Mouse (Mus musculus): ENCODE measurements at regions not wholly inside any gene's neighbourhood (a gene's known extent, or its start where the extent isn't known, plus 50 kb on each side); places are given as distances from the start of the nearest gene placed in this dataset.

GRCm38 (mm10) chr9:116338093-116338728 is 163.1 kb upstream of the Tgfbr2 start:
- Histone ChIP-seq H3K4me3 (replicated peaks; ENCODE audit: low read depth, low read length) (no peak overlapping the region), H3K36me3 (ENCODE audit: insufficient read depth, low read length) (no peaks in the 10 kb centered on the region), H3K4me2 (ENCODE audit: low read length) (no peak overlapping the region), H3K4me1 (replicated peaks; ENCODE audit: insufficient read depth, low read length) (no peaks in the 10 kb centered on the region), H3K27me3 (ENCODE audit: insufficient read depth, low read length) (no peaks in the 10 kb centered on the region), H3K27ac (no peak overlapping the region), H3K9ac (ENCODE audit: low read depth, low read length) (no peak overlapping the region), H3K9me3 (replicated peaks; ENCODE audit: low read length) (no peaks in the 10 kb centered on the region)
- peak; percentile 59 for DNase-seq (ENCODE audit: low spot score)
- TF ChIP-seq CTCF (IDR thresholded peaks at IDR 0.05; ENCODE audit: low read depth): no peak
- no peak for ATAC-seq (replicated peaks; ENCODE audit: low FRiP score, low read depth)
- WGBS: 59% methylated on average over 5 of the region's 5 CpGs

GRCm38 (mm10) chr9:116337446-116338010 is 162.4 kb upstream of the Tgfbr2 start:
- no peak for ATAC-seq (replicated peaks; ENCODE audit: low FRiP score, low read depth)
- no peak for DNase-seq (ENCODE audit: low spot score)
- Histone ChIP-seq H3K27ac (no peak overlapping the region), H3K4me2 (ENCODE audit: low read length) (no peak overlapping the region), H3K9me3 (replicated peaks; ENCODE audit: low read length) (no peaks in the 10 kb centered on the region), H3K9ac (ENCODE audit: low read depth, low read length) (no peak overlapping the region), H3K36me3 (ENCODE audit: insufficient read depth, low read length) (no peaks in the 10 kb centered on the region), H3K4me1 (replicated peaks; ENCODE audit: insufficient read depth, low read length) (no peaks in the 10 kb centered on the region), H3K4me3 (replicated peaks; ENCODE audit: low read depth, low read length) (no peak overlapping the region), H3K27me3 (ENCODE audit: insufficient read depth, low read length) (no peaks in the 10 kb centered on the region)
- no peak for TF ChIP-seq CTCF (IDR thresholded peaks at IDR 0.05; ENCODE audit: low read depth)
- WGBS: 91% methylated on average over 8 of the region's 8 CpGs

DNA sequence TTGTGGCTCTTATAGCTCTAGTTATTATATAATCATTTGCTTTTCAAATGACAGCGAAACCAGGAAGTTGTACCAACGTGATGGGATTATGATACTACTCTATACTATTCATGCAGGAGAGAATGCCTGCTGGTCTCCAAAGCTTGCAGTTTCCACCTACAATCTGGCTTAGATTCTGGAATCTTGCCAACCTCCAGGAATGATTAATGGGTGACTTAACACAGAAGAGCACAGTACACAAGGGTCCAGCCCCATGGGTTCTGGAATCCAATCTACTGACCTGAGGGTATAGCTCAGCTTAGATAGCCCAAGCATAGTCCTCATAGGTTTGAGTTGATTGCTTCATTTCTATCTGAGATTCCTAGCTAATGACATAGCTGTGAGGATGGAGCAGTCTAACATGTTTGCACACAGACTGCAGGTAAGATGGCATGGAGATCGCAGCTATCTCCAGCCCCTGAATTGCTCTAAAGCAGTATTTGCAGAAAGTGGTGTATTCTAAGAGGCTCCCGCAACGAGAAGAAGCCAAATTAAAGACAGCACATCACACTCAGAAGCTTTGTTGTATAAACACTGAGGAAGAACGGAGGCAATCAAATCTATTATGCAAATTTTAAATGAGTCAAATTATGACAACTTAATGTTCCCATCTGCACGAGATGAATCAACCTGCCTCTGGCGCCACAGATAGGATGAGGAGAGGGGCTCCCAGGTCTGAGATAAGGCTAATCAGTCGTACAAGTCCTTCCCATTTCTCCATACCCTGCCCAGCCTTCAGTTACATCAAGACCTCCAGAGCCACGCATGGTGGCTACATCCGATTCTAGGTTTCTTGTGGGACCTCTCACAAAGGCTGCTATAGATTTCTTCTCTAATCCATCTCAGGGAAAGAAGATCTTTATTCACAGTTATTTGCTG is 160.7 kb upstream of the Tgfbr2 start:
- H3K36me3 ChIP-seq (ENCODE audit: insufficient read depth, low read length): no peaks in the 10 kb centered on the region
- DNase-seq (ENCODE audit: low spot score) (no peak), ATAC-seq (replicated peaks; ENCODE audit: low FRiP score, low read depth) (no peak)
- H3K4me2 ChIP-seq (ENCODE audit: low read length): no peak overlapping the region
- H3K27ac ChIP-seq: no peak overlapping the region
- whole genome bisulfite sequencing: 87% methylated on average over 11 of the region's 11 CpGs
- TF ChIP-seq CTCF (IDR thresholded peaks at IDR 0.05; ENCODE audit: low read depth): no peak
- H3K9ac ChIP-seq (ENCODE audit: low read depth, low read length): no peak overlapping the region
- no peaks in the 10 kb centered on the region for H3K27me3 ChIP-seq (ENCODE audit: insufficient read depth, low read length)
- H3K4me1 ChIP-seq (replicated peaks; ENCODE audit: insufficient read depth, low read length): no peaks in the 10 kb centered on the region
- no peaks in the 10 kb centered on the region for H3K9me3 ChIP-seq (replicated peaks; ENCODE audit: low read length)
- no peak overlapping the region for H3K4me3 ChIP-seq (replicated peaks; ENCODE audit: low read depth, low read length)

- Histone ChIP-seq H3K9me3 (replicated peaks; ENCODE audit: low read length) (no peaks in the 10 kb centered on the region), H3K9ac (ENCODE audit: low read depth, low read length) (no peak overlapping the region), H3K36me3 (ENCODE audit: insufficient read depth, low read length) (no peaks in the 10 kb centered on the region), H3K27me3 (ENCODE audit: insufficient read depth, low read length) (no peaks in the 10 kb centered on the region), H3K4me1 (replicated peaks; ENCODE audit: insufficient read depth, low read length) (no peaks in the 10 kb centered on the region), H3K4me3 (replicated peaks; ENCODE audit: low read depth, low read length) (no peak overlapping the region), H3K27ac (no peak overlapping the region), H3K4me2 (ENCODE audit: low read length) (no peak overlapping the region)
- no peak for ATAC-seq (replicated peaks; ENCODE audit: low FRiP score, low read depth)
- DNase-seq (ENCODE audit: low spot score): no peak
- 59% methylated on average over 6 of the region's 6 CpGs for WGBS
- TF ChIP-seq CTCF (IDR thresholded peaks at IDR 0.05; ENCODE audit: low read depth): no peak
Measured at GRCm38 (mm10) chr9:116333956-116334463, 158.8 kb upstream of the Tgfbr2 start.

GRCm38 (mm10) chr9:116332485-116333118 is 157.4 kb upstream of the Tgfbr2 start:
- WGBS: 77% methylated on average over 5 of the region's 5 CpGs
- no peak for TF ChIP-seq CTCF (IDR thresholded peaks at IDR 0.05; ENCODE audit: low read depth)
- H3K9ac ChIP-seq (ENCODE audit: low read depth, low read length): no peak overlapping the region
- no peak for DNase-seq (ENCODE audit: low spot score)
- H3K27me3 ChIP-seq (ENCODE audit: insufficient read depth, low read length): no peaks in the 10 kb centered on the region
- ATAC-seq (replicated peaks; ENCODE audit: low FRiP score, low read depth): no peak
- H3K27ac ChIP-seq: no peak overlapping the region
- no peak overlapping the region for H3K4me3 ChIP-seq (replicated peaks; ENCODE audit: low read depth, low read length)
- no peaks in the 10 kb centered on the region for H3K36me3 ChIP-seq (ENCODE audit: insufficient read depth, low read length)
- no peak overlapping the region for H3K4me2 ChIP-seq (ENCODE audit: low read length)
- no peaks in the 10 kb centered on the region for H3K4me1 ChIP-seq (replicated peaks; ENCODE audit: insufficient read depth, low read length)
- no peaks in the 10 kb centered on the region for H3K9me3 ChIP-seq (replicated peaks; ENCODE audit: low read length)

- DNase-seq (ENCODE audit: low spot score) (no peak), ATAC-seq (replicated peaks; ENCODE audit: low FRiP score, low read depth) (no peak)
- Histone ChIP-seq H3K4me3 (replicated peaks; ENCODE audit: low read depth, low read length) (no peak overlapping the region), H3K9me3 (replicated peaks; ENCODE audit: low read length) (no peaks in the 10 kb centered on the region), H3K36me3 (ENCODE audit: insufficient read depth, low read length) (no peaks in the 10 kb centered on the region), H3K4me1 (replicated peaks; ENCODE audit: insufficient read depth, low read length) (no peaks in the 10 kb centered on the region), H3K27me3 (ENCODE audit: insufficient read depth, low read length) (no peaks in the 10 kb centered on the region), H3K27ac (no peak overlapping the region), H3K9ac (ENCODE audit: low read depth, low read length) (no peak overlapping the region), H3K4me2 (ENCODE audit: low read length) (no peak overlapping the region)
- 65% methylated on average over 2 of the region's 2 CpGs for WGBS
- TF ChIP-seq CTCF (IDR thresholded peaks at IDR 0.05; ENCODE audit: low read depth): no peak
Measured at GRCm38 (mm10) chr9:116331406-116331805, 156.2 kb upstream of the Tgfbr2 start.
